Mouse (Mus musculus): ENCODE results near the gene Naaa. TPM values are rescaled to one million over a fixed set of nuclear protein-coding genes. Genes with fewer than 3 reads are reported as not detected.

Naaa gene
- polyA plus RNA-seq, 2 experiments, result 17.5 to 19.0 TPM

DNA sequence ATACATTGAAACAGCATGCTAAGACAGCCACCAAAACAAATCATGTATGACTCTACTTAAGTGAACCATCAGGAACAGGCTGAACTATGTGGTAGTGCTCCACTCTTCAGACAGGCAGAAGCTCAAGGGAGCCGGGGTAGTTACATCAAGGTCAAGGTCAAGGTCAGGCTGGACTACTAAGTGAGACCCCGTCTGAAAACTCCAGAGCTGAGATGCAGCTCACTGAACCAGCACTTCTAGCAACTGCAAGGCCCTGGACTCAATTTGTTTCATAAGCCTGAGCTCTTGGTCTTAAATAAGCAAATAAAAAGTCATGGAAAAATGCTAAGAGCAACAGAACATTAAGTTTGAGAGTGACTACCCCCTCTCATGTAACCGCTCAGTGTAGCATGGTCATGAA lies 26.3 kb upstream of the Naaa start:
- Histone ChIP-seq H3K9ac (ENCODE audit: low read depth, low read length, severe bottlenecking) (no peak overlapping the region), H3K4me1 (ENCODE audit: control insufficient read depth, insufficient read depth, low read length) (peaks cover 5% of the 10 kb centered on the region), H3K27ac (replicated peaks; ENCODE audit: low read depth, low read length) (no peak overlapping the region), H3K36me3 (ENCODE audit: control insufficient read depth, insufficient read depth, low read length) (peaks cover 69% of the 10 kb centered on the region), H3K4me3 (replicated peaks; ENCODE audit: low read length) (no peak overlapping the region), H3K27me3 (ENCODE audit: control insufficient read depth, insufficient read depth, low read length) (no peaks in the 10 kb centered on the region), H3K4me2 (replicated peaks; ENCODE audit: low read depth, low read length, severe bottlenecking) (no peak overlapping the region), H3K9me3 (ENCODE audit: control insufficient read depth, low read length) (no peaks in the 10 kb centered on the region)
- ATAC-seq (ENCODE audit: low FRiP score, low read depth), result no peak
- 85% methylated on average over 3 of the region's 3 CpGs for WGBS
- TF ChIP-seq POLR2A (IDR thresholded peaks at IDR 0.05; ENCODE audit: borderline replicate concordance, extremely low read depth, insufficient read depth, insufficient read length), result no peak
- DNase-seq (ENCODE audit: low spot score), result no peak

DNA sequence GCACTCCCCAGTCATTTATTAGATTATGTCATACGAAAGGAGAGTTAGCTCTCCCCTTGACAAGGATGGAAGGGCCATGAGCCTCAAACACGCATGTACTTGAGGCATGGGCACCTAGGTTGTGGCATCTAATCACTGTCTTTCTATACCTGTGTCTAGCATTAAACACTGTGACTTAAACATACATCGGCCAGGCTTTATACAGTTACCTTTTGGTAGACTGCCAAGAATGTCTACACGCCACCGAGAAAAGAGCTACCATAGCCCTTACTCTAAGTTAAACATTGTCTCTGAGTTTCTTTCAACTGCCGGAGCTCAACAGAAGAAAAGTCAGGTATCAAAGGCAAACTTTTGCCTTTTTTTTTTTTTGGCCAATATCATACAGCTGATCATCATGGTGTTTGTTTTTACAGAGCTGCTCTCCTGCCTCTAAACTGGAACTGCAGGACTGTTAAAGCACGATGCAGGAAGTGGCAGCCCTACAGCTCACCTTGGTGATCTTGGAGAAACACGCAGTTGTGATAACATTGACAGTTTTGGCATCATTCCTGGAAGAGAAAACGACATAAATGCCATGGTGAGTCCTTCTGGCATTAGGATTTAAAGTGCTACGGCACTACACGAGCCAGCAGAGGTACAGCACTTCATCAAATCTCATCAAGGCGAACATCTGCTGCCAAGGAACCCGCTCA lies 24.3 kb upstream of the Naaa start:
- 93% methylated on average over 13 of the region's 13 CpGs for WGBS
- Histone ChIP-seq H3K9me3 (ENCODE audit: control insufficient read depth, low read length) (no peaks in the 10 kb centered on the region), H3K4me3 (replicated peaks; ENCODE audit: low read length) (no peak overlapping the region), H3K36me3 (ENCODE audit: control insufficient read depth, insufficient read depth, low read length) (peaks cover 85% of the 10 kb centered on the region), H3K27ac (replicated peaks; ENCODE audit: low read depth, low read length) (no peak overlapping the region), H3K9ac (ENCODE audit: low read depth, low read length, severe bottlenecking) (no peak overlapping the region), H3K27me3 (ENCODE audit: control insufficient read depth, insufficient read depth, low read length) (no peaks in the 10 kb centered on the region), H3K4me1 (ENCODE audit: control insufficient read depth, insufficient read depth, low read length) (no peaks in the 10 kb centered on the region), H3K4me2 (replicated peaks; ENCODE audit: low read depth, low read length, severe bottlenecking) (no peak overlapping the region)
- ATAC-seq (ENCODE audit: low FRiP score, low read depth) (no peak), DNase-seq (ENCODE audit: low spot score) (no peak)
- no peak for TF ChIP-seq POLR2A (IDR thresholded peaks at IDR 0.05; ENCODE audit: borderline replicate concordance, extremely low read depth, insufficient read depth, insufficient read length)

DNA sequence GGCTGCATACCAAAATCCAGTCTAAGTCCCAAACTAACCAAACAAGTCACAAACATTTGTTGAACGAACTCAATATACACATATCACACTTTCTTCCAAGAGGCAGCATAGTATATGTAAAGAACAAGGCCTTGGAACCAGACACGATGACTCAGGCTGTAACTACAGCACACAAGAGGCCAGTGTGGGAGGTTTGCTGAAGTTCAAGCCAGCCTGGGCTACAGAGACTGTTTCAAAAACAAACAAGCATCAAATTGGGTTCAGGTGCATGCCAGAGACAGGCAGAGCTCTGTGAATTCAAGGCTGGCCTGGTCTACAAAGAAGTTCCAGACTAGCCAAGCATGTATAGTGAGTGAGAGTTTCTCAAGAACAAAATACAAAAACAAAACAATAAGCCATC lies 16.6 kb upstream of the Naaa start:
- no peaks in the 10 kb centered on the region for H3K9me3 ChIP-seq (ENCODE audit: control insufficient read depth, low read length)
- H3K4me3 ChIP-seq (replicated peaks; ENCODE audit: low read length), result no peak overlapping the region
- no peak overlapping the region for H3K9ac ChIP-seq (ENCODE audit: low read depth, low read length, severe bottlenecking)
- no peaks in the 10 kb centered on the region for H3K27me3 ChIP-seq (ENCODE audit: control insufficient read depth, insufficient read depth, low read length)
- no peak for DNase-seq (ENCODE audit: low spot score)
- no peak overlapping the region for H3K27ac ChIP-seq (replicated peaks; ENCODE audit: low read depth, low read length)
- peaks cover 88% of the 10 kb centered on the region for H3K36me3 ChIP-seq (ENCODE audit: control insufficient read depth, insufficient read depth, low read length)
- no peaks in the 10 kb centered on the region for H3K4me1 ChIP-seq (ENCODE audit: control insufficient read depth, insufficient read depth, low read length)
- no peak for ATAC-seq (ENCODE audit: low FRiP score, low read depth)
- H3K4me2 ChIP-seq (replicated peaks; ENCODE audit: low read depth, low read length, severe bottlenecking), result no peak overlapping the region
- no peak for TF ChIP-seq POLR2A (IDR thresholded peaks at IDR 0.05; ENCODE audit: borderline replicate concordance, extremely low read depth, insufficient read depth, insufficient read length)
- 84% methylated on average over 2 of the region's 2 CpGs for WGBS

DNA sequence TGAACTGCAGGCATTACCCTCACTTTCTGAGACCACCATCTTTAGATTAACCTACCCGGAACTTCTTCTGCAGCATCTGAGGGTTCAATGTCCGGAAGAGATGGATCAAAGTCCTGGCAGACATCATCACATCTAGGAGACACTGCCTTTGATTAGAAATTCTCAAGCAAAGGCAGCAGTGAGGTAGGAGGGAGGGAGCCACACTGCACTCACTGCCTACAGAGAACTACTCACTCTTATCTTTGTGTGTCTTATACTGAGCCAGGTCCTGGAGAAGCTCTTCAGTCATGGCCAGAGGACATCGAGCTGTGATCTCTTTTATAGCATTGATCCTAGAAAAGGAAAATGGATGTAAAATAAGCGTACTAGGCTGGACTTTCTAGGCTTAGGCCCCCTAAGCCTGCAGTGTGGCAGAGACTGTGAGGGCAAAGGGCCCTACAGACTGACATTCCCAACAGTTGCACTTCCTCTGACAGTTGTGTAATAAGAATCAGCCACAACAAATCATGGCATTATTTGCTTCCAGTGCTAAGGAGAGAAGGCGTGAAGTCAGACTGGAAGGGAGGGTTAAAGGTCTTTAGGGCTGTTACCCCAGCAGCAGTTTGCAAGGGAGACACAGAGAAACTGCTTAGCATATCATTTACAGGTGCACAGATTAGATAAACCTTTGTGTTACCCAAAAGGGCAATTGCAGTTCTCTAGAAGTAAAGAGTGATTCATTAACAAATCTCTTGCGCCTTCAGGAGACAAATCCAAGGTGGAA lies 13.9 kb upstream of the Naaa start:
- no peak overlapping the region for H3K27ac ChIP-seq (replicated peaks; ENCODE audit: low read depth, low read length)
- DNase-seq (ENCODE audit: low spot score) (no peak), ATAC-seq (ENCODE audit: low FRiP score, low read depth) (no peak)
- no peak overlapping the region for H3K4me2 ChIP-seq (replicated peaks; ENCODE audit: low read depth, low read length, severe bottlenecking)
- H3K9me3 ChIP-seq (ENCODE audit: control insufficient read depth, low read length), result no peaks in the 10 kb centered on the region
- peaks cover 91% of the 10 kb centered on the region for H3K36me3 ChIP-seq (ENCODE audit: control insufficient read depth, insufficient read depth, low read length)
- TF ChIP-seq POLR2A (IDR thresholded peaks at IDR 0.05; ENCODE audit: borderline replicate concordance, extremely low read depth, insufficient read depth, insufficient read length), result no peak
- no peak overlapping the region for H3K4me3 ChIP-seq (replicated peaks; ENCODE audit: low read length)
- 90% methylated on average over 6 of the region's 6 CpGs for WGBS
- H3K9ac ChIP-seq (ENCODE audit: low read depth, low read length, severe bottlenecking), result no peak overlapping the region
- H3K4me1 ChIP-seq (ENCODE audit: control insufficient read depth, insufficient read depth, low read length), result no peaks in the 10 kb centered on the region
- H3K27me3 ChIP-seq (ENCODE audit: control insufficient read depth, insufficient read depth, low read length), result no peaks in the 10 kb centered on the region

DNA sequence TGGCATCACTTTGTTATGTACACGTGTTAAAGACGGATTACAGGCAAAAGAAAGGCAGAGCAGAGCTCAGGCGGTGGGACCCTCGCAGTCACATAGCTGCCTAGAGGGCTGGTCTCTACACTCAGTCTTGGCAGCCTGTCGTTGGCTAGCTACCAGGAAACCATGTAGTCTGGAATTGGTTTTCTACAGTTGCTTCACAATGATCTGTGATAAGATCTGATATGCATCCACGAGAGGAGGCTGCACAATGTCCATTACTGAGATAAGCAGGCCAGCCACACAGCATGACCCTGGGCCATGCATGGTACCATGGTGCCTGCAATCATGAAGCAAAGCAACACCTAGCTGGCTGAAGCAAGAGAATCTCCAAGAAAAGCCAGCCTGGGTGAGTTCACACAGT lies 9.9 kb upstream of the Naaa start:
- DNase-seq (ENCODE audit: low spot score) (no peak), ATAC-seq (ENCODE audit: low FRiP score, low read depth) (no peak)
- H3K9ac ChIP-seq (ENCODE audit: low read depth, low read length, severe bottlenecking), result no peak overlapping the region
- H3K4me1 ChIP-seq (ENCODE audit: control insufficient read depth, insufficient read depth, low read length), result no peaks in the 10 kb centered on the region
- no peaks in the 10 kb centered on the region for H3K9me3 ChIP-seq (ENCODE audit: control insufficient read depth, low read length)
- peaks cover 74% of the 10 kb centered on the region for H3K36me3 ChIP-seq (ENCODE audit: control insufficient read depth, insufficient read depth, low read length)
- H3K27ac ChIP-seq (replicated peaks; ENCODE audit: low read depth, low read length), result no peak overlapping the region
- no peak for TF ChIP-seq POLR2A (IDR thresholded peaks at IDR 0.05; ENCODE audit: borderline replicate concordance, extremely low read depth, insufficient read depth, insufficient read length)
- H3K4me3 ChIP-seq (replicated peaks; ENCODE audit: low read length), result no peak overlapping the region
- H3K27me3 ChIP-seq (ENCODE audit: control insufficient read depth, insufficient read depth, low read length), result no peaks in the 10 kb centered on the region
- 87% methylated on average over 6 of the region's 6 CpGs for WGBS
- H3K4me2 ChIP-seq (replicated peaks; ENCODE audit: low read depth, low read length, severe bottlenecking), result no peak overlapping the region
